Comparison of ENCODE assay signal across 18 mouse cellular contexts in genomic region chr2:166329556-166330340, GRCm38 (mm10).
A peak's percentile ranks its signal among the peaks of the same experiment; 100 is the strongest.
DNase-seq lines count a peak whose midpoint lies in the region; ATAC-seq lines count a peak whose summit lies in the region.
"Had no signal": no experiment of that assay in that cellular context is flagged by ENCODE, and none has a peak within 500 bp of the region (broad histone marks: within the 10 kb centered on the region; RNA-seq: fewer than 3 reads in every experiment).

No protein-coding gene starts in this region.

- DNase-seq in kidney, postnatal 14 days: no peak
- peak; percentile 34 for DNase-seq in retina, postnatal 1 day
- no peak for DNase-seq in retina, embryonic 14.5 days (ENCODE audit: low spot score)
- DNase-seq in adrenal gland, postnatal 14 days: peak; percentile 80
- DNase-seq in layer of hippocampus, postnatal 36 days: no peak
- no peak for DNase-seq in left cerebral cortex, adult 11 months (ENCODE audit: low spot score)
- DNase-seq: cerebellum, adult 2 months; heart, adult 18-20 months; liver; lung, adult 2 months; lung, postnatal 4 days; midbrain, embryonic 14.5 days; thymus, postnatal 4 days had no signal

- no peak overlapping the region for H3K4me2 ChIP-seq in kidney, embryonic 14.5 days (replicated peaks; ENCODE audit: low read depth, low read length)
- no peak overlapping the region for H3K4me2 ChIP-seq in neural tube, embryonic 13.5 days
- H3K4me2 ChIP-seq: forebrain, embryonic 15.5 days; intestine, embryonic 15.5 days had no signal

- H3K27ac ChIP-seq in kidney, embryonic 14.5 days (ENCODE audit: low read depth, low read length): peak overlapping the region; percentile 24; the same call in 1 of the 2 replicates
- H3K27ac ChIP-seq in neural tube, embryonic 13.5 days (replicated peaks): peak overlapping the region; percentile 46; the same call in 1 of the 2 replicates
- H3K27ac ChIP-seq: forebrain, embryonic 15.5 days; intestine, embryonic 15.5 days had no signal

- no peaks in the 10 kb centered on the region for H3K36me3 ChIP-seq in kidney, embryonic 14.5 days (ENCODE audit: control insufficient read depth, insufficient read depth, low read length)
- H3K36me3 ChIP-seq in neural tube, embryonic 13.5 days: no peaks in the 10 kb centered on the region
- H3K36me3 ChIP-seq: forebrain, embryonic 15.5 days; intestine, embryonic 15.5 days had no signal

- H3K9ac ChIP-seq in kidney, embryonic 14.5 days (ENCODE audit: low read depth, low read length): no peak overlapping the region
- no peak overlapping the region for H3K9ac ChIP-seq in neural tube, embryonic 13.5 days
- H3K9ac ChIP-seq: forebrain, embryonic 15.5 days; intestine, embryonic 15.5 days had no signal

- H3K4me3 ChIP-seq in kidney, embryonic 14.5 days (ENCODE audit: low read length): no peak overlapping the region
- H3K4me3 ChIP-seq in neural tube, embryonic 13.5 days: no peak overlapping the region
- H3K4me3 ChIP-seq: forebrain, embryonic 15.5 days; intestine, embryonic 15.5 days had no signal

- H3K9me3 ChIP-seq in kidney, embryonic 14.5 days (ENCODE audit: control insufficient read depth, low read length): no peaks in the 10 kb centered on the region
- no peaks in the 10 kb centered on the region for H3K9me3 ChIP-seq in neural tube, embryonic 13.5 days
- H3K9me3 ChIP-seq: forebrain, embryonic 15.5 days; intestine, embryonic 15.5 days had no signal

- ATAC-seq in kidney, embryonic 14.5 days (ENCODE audit: low FRiP score, low TSS enrichment): no peak
- ATAC-seq in neural tube, embryonic 13.5 days (ENCODE audit: low read depth): no peak
- ATAC-seq: CD4-positive, CD25-positive, alpha-beta regulatory T cell, adult 4 months; forebrain, embryonic 15.5 days; intestine, embryonic 15.5 days had no signal

- H3K4me1 ChIP-seq in kidney, embryonic 14.5 days (ENCODE audit: control insufficient read depth, insufficient read depth, low read length): peaks cover 37% of the 10 kb centered on the region
- peaks cover 39% of the 10 kb centered on the region for H3K4me1 ChIP-seq in neural tube, embryonic 13.5 days (replicated peaks)

- WGBS in kidney, embryonic 14.5 days: 44% methylated on average over 14 of the region's 14 CpGs
- WGBS in neural tube, embryonic 13.5 days: 43% methylated on average over 14 of the region's 14 CpGs

- no peaks in the 10 kb centered on the region for H3K27me3 ChIP-seq in kidney, embryonic 14.5 days (ENCODE audit: control insufficient read depth, insufficient read depth, low read length)
- no peaks in the 10 kb centered on the region for H3K27me3 ChIP-seq in neural tube, embryonic 13.5 days
- H3K27me3 ChIP-seq: intestine, embryonic 15.5 days had no signal

Comparison
In these comparisons a context has a peak if more than half of its experiments do, and no peak if none do; other contexts are left out.
1. DNase-seq: peak in retina, postnatal 1 day (single experiment) and adrenal gland, postnatal 14 days (single experiment); none in kidney, postnatal 14 days (single experiment), retina, embryonic 14.5 days (single experiment), layer of hippocampus, postnatal 36 days (0 of 2) and left cerebral cortex, adult 11 months (single experiment).